Mouse (Mus musculus) cerebellum, adult 2 months (tissue): ENCODE results near the gene Zfp280d.

ENCODE experiments used
- CTCF ChIP-seq: fragments of 200-500 bp; IDR thresholded peaks from 2 replicates; pipeline ENCODE4 v1.5.1; 2011; ENCODE audit warnings: low read depth, mild to moderate bottlenecking, control low read depth, low read length, moderate library complexity, borderline replicate concordance; ENCODE audit not compliant: insufficient read depth
- POLR2A ChIP-seq: fragments of 200-500 bp; IDR thresholded peaks from 2 replicates; pipeline ENCODE4 v1.6.1; 2011; ENCODE audit warnings: low read length, control low read depth, borderline replicate concordance; ENCODE audit not compliant: insufficient read depth

GRCm38 (mm10) chr9:72270146-72270545 is 4.5 kb upstream of the Zfp280d start:
- TF ChIP-seq POLR2A (no peak), CTCF (no peak)
